Mouse (Mus musculus) G1E (cell line): ENCODE measurements at regions not wholly inside any gene's neighbourhood (a gene's known extent, or its start where the extent isn't known, plus 50 kb on each side); places are given as distances from the start of the nearest gene placed in this dataset.

Experiments
- CTCF ChIP-seq: IDR thresholded peaks from 2 replicates; pipeline ENCODE4 v1.5.1; 2012; ENCODE audit warnings: low read depth, low read length, inconsistent platforms, mixed read lengths
- GATA1 ChIP-seq: IDR thresholded peaks from 2 replicates; pipeline ENCODE4 v1.6.1; 2012; ENCODE audit warnings: borderline replicate concordance, low read length, inconsistent platforms, mixed read lengths
- TAL1 ChIP-seq: conservative IDR thresholded peaks from 2 replicates; pipeline ENCODE4 v1.6.1; 2012; ENCODE audit warnings: low read depth, low read length, inconsistent platforms, mixed read lengths

GRCm38 (mm10) chr7:113650631-113651030 is 115.2 kb upstream of the Spon1 start:
- TF ChIP-seq CTCF, result no peak
- TF ChIP-seq GATA1, result no peak
- TF ChIP-seq TAL1, result no peak
